Mouse (Mus musculus): ENCODE measurements around the gene Polrmt. TPM values are rescaled to one million over a fixed set of nuclear protein-coding genes. Genes with fewer than 3 reads are reported as not detected.

The Polrmt gene
- polyA plus RNA-seq, 1 experiment from 2014 or later, result 45.9 TPM

GRCm38 (mm10) chr10:79778006-79778405 lies 31.6 kb upstream of the Polrmt start:
- peaks cover 28% of the 10 kb centered on the region for H3K27me3 ChIP-seq (ENCODE audit: control insufficient read depth, insufficient read depth, low read depth, low read length)
- no peak overlapping the region for H3K27ac ChIP-seq (ENCODE audit: low read length)
- H3K36me3 ChIP-seq (ENCODE audit: control insufficient read depth, insufficient read depth, low read length), result no peaks in the 10 kb centered on the region
- H3K9me3 ChIP-seq (replicated peaks; ENCODE audit: control insufficient read depth, low read length, poor library complexity, severe bottlenecking), result no peaks in the 10 kb centered on the region
- no peak overlapping the region for H3K4me2 ChIP-seq (ENCODE audit: low read length)
- H3K4me3 ChIP-seq (ENCODE audit: low read depth, low read length), result no peak overlapping the region
- 17% methylated on average over 15 of the region's 15 CpGs for WGBS
- H3K9ac ChIP-seq (ENCODE audit: low read depth, low read length), result no peak overlapping the region
- no peaks in the 10 kb centered on the region for H3K4me1 ChIP-seq (ENCODE audit: control insufficient read depth, insufficient read depth, low read length)
- no peak for ATAC-seq

GRCm38 (mm10) chr10:79777103-79777531 lies 30.7 kb upstream of the Polrmt start, which contains the start of gene Fstl3:
Gene Fstl3, plus strand, starts transcription at chr10:79777272.
- Histone ChIP-seq H3K4me1 (ENCODE audit: control insufficient read depth, insufficient read depth, low read length) (no peaks in the 10 kb centered on the region), H3K4me2 (ENCODE audit: low read length) (peak within 1 kb of the TSS; percentile 42; the same call in 1 of the 2 replicates), H3K9me3 (replicated peaks; ENCODE audit: control insufficient read depth, low read length, poor library complexity, severe bottlenecking) (no peaks in the 10 kb centered on the region), H3K4me3 (ENCODE audit: low read depth, low read length) (no peak within 1 kb of the TSS), H3K9ac (ENCODE audit: low read depth, low read length) (0 out of 2 replicates have a peak within 1 kb of the TSS, but pooled peaks have one; percentile 1), H3K27me3 (ENCODE audit: control insufficient read depth, insufficient read depth, low read depth, low read length) (peaks cover 26% of the 10 kb centered on the region), H3K27ac (ENCODE audit: low read length) (no peak within 1 kb of the TSS), H3K36me3 (ENCODE audit: control insufficient read depth, insufficient read depth, low read length) (no peaks in the 10 kb centered on the region)
- WGBS, result 2% methylated on average over 39 of the region's 39 CpGs
- ATAC-seq, result no peak

DNA sequence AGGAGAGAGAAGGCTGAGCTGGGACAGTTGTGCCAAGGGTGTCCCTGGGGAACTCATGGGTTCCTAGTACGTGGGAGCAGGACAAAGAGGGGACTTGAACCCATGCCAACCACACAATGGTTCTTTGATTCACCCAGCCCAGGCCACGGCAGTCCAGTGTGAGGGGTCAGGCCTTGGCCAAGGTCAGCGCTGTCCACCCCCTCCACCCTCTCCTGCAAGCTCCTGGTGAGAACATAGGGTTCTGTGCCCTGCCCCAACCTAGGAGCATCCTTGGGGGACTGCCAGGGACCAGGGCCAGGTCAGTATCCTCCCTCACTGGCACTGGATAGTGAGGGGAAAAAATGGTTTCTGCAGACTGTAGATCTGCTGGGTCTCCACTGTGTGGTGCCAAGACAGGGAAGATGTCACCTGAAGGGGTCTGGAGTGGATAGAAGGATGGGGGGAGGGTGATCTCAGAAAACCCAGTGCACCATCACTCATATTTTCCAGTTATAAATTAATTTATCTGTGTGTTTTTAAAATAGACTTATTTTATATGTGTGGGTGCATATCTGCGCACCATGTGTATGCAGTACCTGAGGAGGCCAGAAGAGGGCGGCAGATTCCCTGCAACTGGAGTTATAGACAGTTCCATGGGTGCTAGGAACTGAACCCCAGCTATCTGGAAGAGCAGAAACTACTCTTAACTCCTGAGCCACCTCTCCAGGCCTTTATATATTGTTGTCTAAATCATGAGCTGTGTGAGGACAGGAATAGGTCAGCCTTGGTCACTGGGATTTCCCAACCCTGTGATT lies 28.3 kb upstream of the Polrmt start:
- Histone ChIP-seq H3K27me3 (ENCODE audit: control insufficient read depth, insufficient read depth, low read depth, low read length) (peaks cover 20% of the 10 kb centered on the region), H3K9me3 (replicated peaks; ENCODE audit: control insufficient read depth, low read length, poor library complexity, severe bottlenecking) (no peaks in the 10 kb centered on the region), H3K4me3 (ENCODE audit: low read depth, low read length) (no peak overlapping the region), H3K9ac (ENCODE audit: low read depth, low read length) (no peak overlapping the region), H3K4me1 (ENCODE audit: control insufficient read depth, insufficient read depth, low read length) (no peaks in the 10 kb centered on the region), H3K27ac (ENCODE audit: low read length) (no peak overlapping the region), H3K36me3 (ENCODE audit: control insufficient read depth, insufficient read depth, low read length) (no peaks in the 10 kb centered on the region), H3K4me2 (ENCODE audit: low read length) (no peak overlapping the region)
- no peak for ATAC-seq
- WGBS, result 65% methylated on average over 5 of the region's 5 CpGs

- H3K4me3 ChIP-seq (ENCODE audit: low read depth, low read length), result no peak overlapping the region
- ATAC-seq, result no peak
- WGBS, result 86% methylated on average over 2 of the region's 2 CpGs
Measured at GRCm38 (mm10) chr10:79773208-79773607, 26.8 kb upstream of the Polrmt start.

GRCm38 (mm10) chr10:79772320-79772719 lies 25.9 kb upstream of the Polrmt start:
- peaks cover 13% of the 10 kb centered on the region for H3K4me1 ChIP-seq (ENCODE audit: control insufficient read depth, insufficient read depth, low read length)
- no peaks in the 10 kb centered on the region for H3K36me3 ChIP-seq (ENCODE audit: control insufficient read depth, insufficient read depth, low read length)
- no peaks in the 10 kb centered on the region for H3K9me3 ChIP-seq (replicated peaks; ENCODE audit: control insufficient read depth, low read length, poor library complexity, severe bottlenecking)
- no peak overlapping the region for H3K4me2 ChIP-seq (ENCODE audit: low read length)
- peaks cover 5% of the 10 kb centered on the region for H3K27me3 ChIP-seq (ENCODE audit: control insufficient read depth, insufficient read depth, low read depth, low read length)
- no peak overlapping the region for H3K27ac ChIP-seq (ENCODE audit: low read length)
- WGBS, result 97% methylated on average over 3 of the region's 3 CpGs
- no peak overlapping the region for H3K4me3 ChIP-seq (ENCODE audit: low read depth, low read length)
- ATAC-seq, result no peak
- no peak overlapping the region for H3K9ac ChIP-seq (ENCODE audit: low read depth, low read length)

More at GRCm38 (mm10) chr10:79773208-79773607, 26.8 kb upstream of the Polrmt start:
- Histone ChIP-seq H3K4me1 (ENCODE audit: control insufficient read depth, insufficient read depth, low read length) (peaks cover 7% of the 10 kb centered on the region), H3K27me3 (ENCODE audit: control insufficient read depth, insufficient read depth, low read depth, low read length) (peaks cover 13% of the 10 kb centered on the region), H3K4me2 (ENCODE audit: low read length) (no peak overlapping the region), H3K27ac (ENCODE audit: low read length) (no peak overlapping the region), H3K36me3 (ENCODE audit: control insufficient read depth, insufficient read depth, low read length) (no peaks in the 10 kb centered on the region), H3K9ac (ENCODE audit: low read depth, low read length) (no peak overlapping the region), H3K9me3 (replicated peaks; ENCODE audit: control insufficient read depth, low read length, poor library complexity, severe bottlenecking) (no peaks in the 10 kb centered on the region)

DNA sequence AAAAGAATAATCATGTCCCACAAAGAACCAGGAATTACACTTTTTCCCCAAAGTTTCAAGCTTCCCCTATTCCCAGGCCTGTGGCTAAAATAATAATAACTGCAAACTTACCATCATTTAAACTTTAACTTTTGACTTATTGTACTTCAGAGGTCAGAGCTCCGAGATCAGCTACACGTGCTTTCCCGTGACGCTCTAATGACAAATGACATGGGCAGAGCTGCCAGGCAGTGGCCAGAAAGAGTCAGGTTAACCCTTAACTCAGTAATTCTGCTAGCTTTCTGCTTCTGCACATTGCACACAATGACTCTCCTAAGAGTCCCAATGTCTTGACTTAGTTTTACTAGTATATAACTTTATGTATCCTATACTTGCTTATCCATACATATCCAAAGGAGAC lies 22.9 kb upstream of the Polrmt start:
- Histone ChIP-seq H3K36me3 (ENCODE audit: control insufficient read depth, insufficient read depth, low read length) (no peaks in the 10 kb centered on the region), H3K27ac (ENCODE audit: low read length) (no peak overlapping the region), H3K9me3 (replicated peaks; ENCODE audit: control insufficient read depth, low read length, poor library complexity, severe bottlenecking) (no peaks in the 10 kb centered on the region), H3K4me3 (ENCODE audit: low read depth, low read length) (no peak overlapping the region), H3K4me1 (ENCODE audit: control insufficient read depth, insufficient read depth, low read length) (peaks cover 28% of the 10 kb centered on the region), H3K4me2 (ENCODE audit: low read length) (no peak overlapping the region), H3K9ac (ENCODE audit: low read depth, low read length) (no peak overlapping the region), H3K27me3 (ENCODE audit: control insufficient read depth, insufficient read depth, low read depth, low read length) (no peaks in the 10 kb centered on the region; the same call in 1 of the 2 replicates)
- 65% methylated on average over 4 of the region's 4 CpGs for WGBS
- no peak for ATAC-seq

- Histone ChIP-seq H3K4me3 (ENCODE audit: low read depth, low read length) (no peak overlapping the region), H3K4me1 (ENCODE audit: control insufficient read depth, insufficient read depth, low read length) (peaks cover 32% of the 10 kb centered on the region), H3K36me3 (ENCODE audit: control insufficient read depth, insufficient read depth, low read length) (no peaks in the 10 kb centered on the region), H3K4me2 (ENCODE audit: low read length) (peak overlapping the region; percentile 89; the same call in 1 of the 2 replicates), H3K9me3 (replicated peaks; ENCODE audit: control insufficient read depth, low read length, poor library complexity, severe bottlenecking) (no peaks in the 10 kb centered on the region), H3K9ac (ENCODE audit: low read depth, low read length) (no peak overlapping the region), H3K27me3 (ENCODE audit: control insufficient read depth, insufficient read depth, low read depth, low read length) (no peaks in the 10 kb centered on the region; the same call in 1 of the 2 replicates), H3K27ac (ENCODE audit: low read length) (no peak overlapping the region)
- no peak for ATAC-seq
- 4% methylated on average over 5 of the region's 5 CpGs for WGBS
Measured at GRCm38 (mm10) chr10:79768400-79768799, 22.0 kb upstream of the Polrmt start.

DNA sequence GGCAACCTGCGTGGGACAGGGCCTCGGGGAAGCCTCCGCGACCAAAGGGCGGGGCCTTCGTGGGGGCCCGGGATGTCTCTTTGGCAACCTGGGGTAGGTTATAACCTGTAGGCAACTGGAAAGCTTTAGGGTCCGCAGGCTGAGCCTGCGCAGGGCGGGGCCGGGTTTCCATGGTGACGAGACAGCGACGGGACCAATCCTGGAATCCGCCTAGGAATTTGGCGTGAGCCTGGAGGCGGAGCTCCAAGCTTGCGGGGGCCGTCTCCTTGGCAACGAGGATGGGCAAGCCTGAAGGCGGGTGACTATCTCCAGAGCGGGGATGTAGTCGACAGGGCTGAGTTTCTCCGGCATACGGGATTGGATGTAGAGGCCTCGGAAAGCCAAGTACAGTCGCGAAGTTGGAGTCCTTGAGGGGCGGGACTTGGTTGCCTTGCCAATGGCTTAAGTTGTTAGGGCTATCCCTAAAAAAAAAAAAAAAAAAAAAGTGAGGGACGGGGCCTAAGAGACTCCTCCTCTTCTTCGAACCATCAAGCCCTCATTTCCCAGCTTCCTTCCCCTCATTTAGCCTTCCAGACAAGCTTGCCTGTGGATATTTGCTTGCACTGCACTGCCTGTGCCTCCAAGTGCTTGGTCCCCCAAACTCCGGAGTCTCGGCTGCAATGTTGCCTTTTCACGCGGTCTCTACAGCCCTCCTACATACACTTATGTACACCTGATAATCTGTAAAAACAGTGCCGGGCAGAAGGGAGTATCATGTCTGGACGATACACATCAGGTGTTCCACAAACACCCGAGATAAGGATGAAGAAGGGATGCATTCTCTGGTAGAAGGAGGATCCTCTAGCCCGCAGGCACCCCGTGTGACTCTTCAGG lies 21.2 kb upstream of the Polrmt start:
- Histone ChIP-seq H3K9ac (ENCODE audit: low read depth, low read length) (peak overlapping the region; percentile 98; the same call in 1 of the 2 replicates), H3K27me3 (ENCODE audit: control insufficient read depth, insufficient read depth, low read depth, low read length) (no peaks in the 10 kb centered on the region; the same call in 1 of the 2 replicates), H3K4me2 (ENCODE audit: low read length) (peak overlapping the region; percentile 89), H3K9me3 (replicated peaks; ENCODE audit: control insufficient read depth, low read length, poor library complexity, severe bottlenecking) (no peaks in the 10 kb centered on the region), H3K4me3 (ENCODE audit: low read depth, low read length) (peak overlapping the region; percentile 94), H3K36me3 (ENCODE audit: control insufficient read depth, insufficient read depth, low read length) (no peaks in the 10 kb centered on the region), H3K4me1 (ENCODE audit: control insufficient read depth, insufficient read depth, low read length) (peaks cover 32% of the 10 kb centered on the region), H3K27ac (ENCODE audit: low read length) (peak overlapping the region; percentile 91)
- peak; percentile 87 for ATAC-seq
- 10% methylated on average over 40 of the region's 40 CpGs for WGBS
